Comparison of ENCODE assay signal across 9 mouse cellular contexts in genomic region chr1:170173991-170174813, GRCm38 (mm10). TPM values are rescaled to one million over a fixed set of nuclear protein-coding genes. Genes with fewer than 3 reads are reported as not detected.
DNase-seq lines count a peak whose midpoint lies in the region; ATAC-seq and TF ChIP-seq lines count a peak whose summit lies in the region.
"Had no signal": no experiment of that assay in that cellular context is flagged by ENCODE, and none has a peak within 500 bp of the region (broad histone marks: within the 10 kb centered on the region; RNA-seq: fewer than 3 reads in every experiment).

No protein-coding gene starts in this region.

- TF ChIP-seq POLR2A in MEL (IDR thresholded peaks at IDR 0.05; ENCODE audit: control insufficient read depth in 1 of 2, insufficient read depth in 1 of 2, low read depth in 1 of 2, low read length in 2 of 2, poor library complexity in 1 of 2), result peak in 1 of 2 experiments; percentile 48; a peak in 1 of 4 replicates

- TF ChIP-seq EP300 in MEL (IDR thresholded peaks at IDR 0.05; ENCODE audit: low read depth in 1 of 2, low read length in 2 of 2), result no peak

- peaks cover 46% of the 10 kb centered on the region for H3K79me2 ChIP-seq in MEL (ENCODE audit: control insufficient read depth, insufficient read depth, low read length, poor library complexity)

- no peaks in the 10 kb centered on the region for H3K27me3 ChIP-seq in MEL (ENCODE audit: control insufficient read depth in 1 of 2, insufficient read depth in 2 of 2, low read length in 2 of 2)
- no peaks in the 10 kb centered on the region for H3K27me3 ChIP-seq in embryonic facial prominence, embryonic 12.5 days
- H3K27me3 ChIP-seq in hindbrain, embryonic 13.5 days, result no peaks in the 10 kb centered on the region
- H3K27me3 ChIP-seq in liver, embryonic 13.5 days, result no peaks in the 10 kb centered on the region
- no peaks in the 10 kb centered on the region for H3K27me3 ChIP-seq in neural tube, embryonic 13.5 days

- H3K4me1 ChIP-seq in MEL (ENCODE audit: control insufficient read depth in 1 of 2, insufficient read depth in 2 of 2, low read length in 2 of 2), result peaks cover 9 to 15% of the 10 kb centered on the region in 2 experiments
- peaks cover 9% of the 10 kb centered on the region; the same call in 1 of the 2 replicates for H3K4me1 ChIP-seq in embryonic facial prominence, embryonic 12.5 days
- peaks cover 23% of the 10 kb centered on the region for H3K4me1 ChIP-seq in hindbrain, embryonic 13.5 days (replicated peaks)
- peaks cover 41% of the 10 kb centered on the region for H3K4me1 ChIP-seq in liver, embryonic 13.5 days (replicated peaks)
- H3K4me1 ChIP-seq in neural tube, embryonic 13.5 days (replicated peaks), result peaks cover 27% of the 10 kb centered on the region

- H3K9ac ChIP-seq in MEL (ENCODE audit: control insufficient read depth, low read depth, low read length, poor library complexity, severe bottlenecking), result peak overlapping the region; percentile 77
- H3K9ac ChIP-seq in embryonic facial prominence, embryonic 12.5 days, result peak overlapping the region; percentile 66
- peak overlapping the region; percentile 89 for H3K9ac ChIP-seq in hindbrain, embryonic 13.5 days
- peak overlapping the region; percentile 92 for H3K9ac ChIP-seq in liver, embryonic 13.5 days
- peak overlapping the region; percentile 82 for H3K9ac ChIP-seq in neural tube, embryonic 13.5 days

- under 1% methylated on average over 50 of the region's 50 CpGs for WGBS in embryonic facial prominence, embryonic 12.5 days
- WGBS in hindbrain, embryonic 13.5 days, result 1% methylated on average over 46 of the region's 50 CpGs
- WGBS in liver, embryonic 13.5 days (ENCODE audit: insufficient replicate concordance), result under 1% methylated on average over 50 of the region's 50 CpGs
- WGBS in neural tube, embryonic 13.5 days, result 1% methylated on average over 50 of the region's 50 CpGs

- no peak; the same call in 1 of the 2 replicates for ATAC-seq in embryonic facial prominence, embryonic 12.5 days (ENCODE audit: insufficient number of reproducible peaks, insufficient read depth, low FRiP score, low TSS enrichment)
- ATAC-seq in hindbrain, embryonic 13.5 days (ENCODE audit: low FRiP score), result peak; percentile 90
- ATAC-seq in liver, embryonic 13.5 days (ENCODE audit: low read depth), result peak; percentile 57
- ATAC-seq in neural tube, embryonic 13.5 days (ENCODE audit: low read depth), result peak; percentile 91
- ATAC-seq in monocyte, adult 5-6 weeks (replicated peaks; ENCODE audit: insufficient number of reproducible peaks, low FRiP score, low TSS enrichment, poor library complexity, severe bottlenecking), result no peak

- no peak for TF ChIP-seq RAD21 in MEL (IDR thresholded peaks at IDR 0.05; ENCODE audit: low read depth, low read length)

- peak overlapping the region; percentile 93 for H3K4me3 ChIP-seq in layer of hippocampus, adult 2 months
- H3K4me3 ChIP-seq in MEL (ENCODE audit: control insufficient read depth in 1 of 2, insufficient read depth in 1 of 2, low read depth in 2 of 2, low read length in 2 of 2), result peak overlapping the region; percentile 64 to 82
- H3K4me3 ChIP-seq in embryonic facial prominence, embryonic 12.5 days, result peak overlapping the region; percentile 71
- H3K4me3 ChIP-seq in hindbrain, embryonic 13.5 days, result peak overlapping the region; percentile 63
- H3K4me3 ChIP-seq in liver, embryonic 13.5 days (replicated peaks), result peak overlapping the region; percentile 92
- H3K4me3 ChIP-seq in neural tube, embryonic 13.5 days, result peak overlapping the region; percentile 59

- H3K9me3 ChIP-seq in MEL (replicated peaks; ENCODE audit: insufficient read depth, low read length), result no peaks in the 10 kb centered on the region
- no peaks in the 10 kb centered on the region for H3K9me3 ChIP-seq in embryonic facial prominence, embryonic 12.5 days
- no peaks in the 10 kb centered on the region for H3K9me3 ChIP-seq in hindbrain, embryonic 13.5 days
- H3K9me3 ChIP-seq in liver, embryonic 13.5 days (replicated peaks), result no peaks in the 10 kb centered on the region
- no peaks in the 10 kb centered on the region for H3K9me3 ChIP-seq in neural tube, embryonic 13.5 days

- H3K36me3 ChIP-seq in MEL (ENCODE audit: control insufficient read depth in 1 of 2, insufficient read depth in 2 of 2, low read length in 2 of 2), result peaks cover 0 to 31% of the 10 kb centered on the region in 2 experiments; a peak in 3 of 4 replicates
- no peaks in the 10 kb centered on the region for H3K36me3 ChIP-seq in embryonic facial prominence, embryonic 12.5 days
- H3K36me3 ChIP-seq in hindbrain, embryonic 13.5 days, result no peaks in the 10 kb centered on the region
- no peaks in the 10 kb centered on the region for H3K36me3 ChIP-seq in liver, embryonic 13.5 days
- no peaks in the 10 kb centered on the region for H3K36me3 ChIP-seq in neural tube, embryonic 13.5 days

- peak overlapping the region; percentile 64 for H3K4me2 ChIP-seq in embryonic facial prominence, embryonic 12.5 days (replicated peaks)
- peak overlapping the region; percentile 66 for H3K4me2 ChIP-seq in hindbrain, embryonic 13.5 days
- H3K4me2 ChIP-seq in liver, embryonic 13.5 days, result peak overlapping the region; percentile 88
- H3K4me2 ChIP-seq in neural tube, embryonic 13.5 days, result peak overlapping the region; percentile 76

- no peak for TF ChIP-seq CTCF in layer of hippocampus, adult 2 months (conservative IDR thresholded peaks at IDR 0.05)
- no peak for TF ChIP-seq CTCF in MEL (IDR thresholded peaks at IDR 0.05 in 2 of 3, conservative IDR thresholded peaks at IDR 0.05 in 1 of 3; ENCODE audit: control insufficient read depth in 1 of 3, insufficient read depth in 1 of 3, low read depth in 2 of 3, low read length in 3 of 3, poor library complexity in 1 of 3, severe bottlenecking in 1 of 3)

- H3K27ac ChIP-seq in layer of hippocampus, adult 2 months, result peak overlapping the region; percentile 93
- peak overlapping the region; percentile 45 for H3K27ac ChIP-seq in MEL (ENCODE audit: control insufficient read depth, low read depth, low read length)
- peak overlapping the region; percentile 77 for H3K27ac ChIP-seq in embryonic facial prominence, embryonic 12.5 days
- H3K27ac ChIP-seq in hindbrain, embryonic 13.5 days, result peak overlapping the region; percentile 94
- H3K27ac ChIP-seq in liver, embryonic 13.5 days, result peak overlapping the region; percentile 85
- peak overlapping the region; percentile 89 for H3K27ac ChIP-seq in neural tube, embryonic 13.5 days (replicated peaks)

- DNase-seq in layer of hippocampus, adult 2 months (ENCODE audit: low spot score in 2 of 2), result no peak
- no peak for DNase-seq in layer of hippocampus, adult 11-12 months (ENCODE audit: low spot score)
- peak; percentile 72 for DNase-seq in MEL (ENCODE audit: low read depth, low spot score)
- peak; percentile 9 for DNase-seq in liver, embryonic 13.5 days

TF ChIP-seq in MEL, 35 proteins besides CTCF, POLR2A, EP300 and RAD21:
- TF ChIP-seq UBTF (IDR thresholded peaks at IDR 0.05; ENCODE audit: borderline replicate concordance, insufficient read depth, low read depth, low read length), result peak; percentile 30; the same call in 1 of the 2 replicates
- no peak for TF ChIP-seq ZNF384 (IDR thresholded peaks at IDR 0.05; ENCODE audit: low read depth, low read length)
- peak; percentile 50 for TF ChIP-seq SIN3A (IDR thresholded peaks at IDR 0.05; ENCODE audit: low read length)
- 0 out of 2 replicates have a peak, but pooled peaks have one; percentile 26 for TF ChIP-seq MEF2A (IDR thresholded peaks at IDR 0.05; ENCODE audit: extremely low read depth, insufficient replicate concordance, low read depth, low read length, poor library complexity, severe bottlenecking)
- no peak for TF ChIP-seq JUND (IDR thresholded peaks at IDR 0.05; ENCODE audit: low read depth, low read length)
- no peak for TF ChIP-seq NELFE (IDR thresholded peaks at IDR 0.05; ENCODE audit: low read depth, low read length)
- TF ChIP-seq MAZ (IDR thresholded peaks at IDR 0.05; ENCODE audit: low read depth, low read length), result peak; percentile 4; the same call in 1 of the 2 replicates
- peak; percentile 56; the same call in 1 of the 2 replicates for TF ChIP-seq POLR2AphosphoS2 (IDR thresholded peaks at IDR 0.05; ENCODE audit: low read length)

RNA-seq across cellular contexts. Expression of gene Uap1, which starts 0.6 kb away (rescaled TPM):
- 10 to 100 TPM; 51.4 to 56.0 TPM for total RNA-seq in layer of hippocampus, adult 2 months (2021)
- total RNA-seq in MEL (2012; rRNA removed), result 74.5 and 87.3 TPM in 2 replicates
- polyA plus RNA-seq in MEL (2012; ENCODE audit: insufficient read depth in 1 of 2, insufficient read length in 2 of 2, low read depth in 1 of 2, low replicate concordance in 2 of 2, missing spikeins in 1 of 2), result 10 to 100 TPM in 1 of 2 experiments, not detected in 1; 80.8 TPM
- 65.2 and 70.4 TPM in 2 replicates for polyA plus RNA-seq in embryonic facial prominence, embryonic 12.5 days (2016; fragmentation: Nextera tagmentation; extraction: Ambion mirVana)
- 63.0 and 63.7 TPM in 2 replicates for polyA plus RNA-seq in hindbrain, embryonic 13.5 days (2015; fragmentation: Nextera tagmentation; extraction: Ambion mirVana)
- 34.8 and 41.5 TPM in 2 replicates for polyA plus RNA-seq in liver, embryonic 13.5 days (2015; fragmentation: Nextera tagmentation; extraction: Ambion mirVana)
- 65.8 and 67.4 TPM in 2 replicates for polyA plus RNA-seq in neural tube, embryonic 13.5 days (2015; fragmentation: Nextera tagmentation; extraction: Ambion mirVana)
- 69.0 to 103 TPM (median 85.9 TPM) in 3 replicates for total RNA-seq in monocyte, adult 5-6 weeks (2017)

RNA-seq across cellular contexts. Expression of gene Uhmk1, which starts 41.0 kb away (rescaled TPM):
- 100 to 1,000 TPM; 142 to 143 TPM for total RNA-seq in layer of hippocampus, adult 2 months (2021)
- total RNA-seq in MEL (2012; rRNA removed), result 26.8 and 28.9 TPM in 2 replicates
- polyA plus RNA-seq in MEL (2012; ENCODE audit: insufficient read depth in 1 of 2, insufficient read length in 2 of 2, low read depth in 1 of 2, low replicate concordance in 2 of 2, missing spikeins in 1 of 2), result 10 to 100 TPM; 19.5 to 43.9 TPM
- 8.8 and 9.7 TPM in 2 replicates for polyA plus RNA-seq in embryonic facial prominence, embryonic 12.5 days (2016; fragmentation: Nextera tagmentation; extraction: Ambion mirVana)
- polyA plus RNA-seq in hindbrain, embryonic 13.5 days (2015; fragmentation: Nextera tagmentation; extraction: Ambion mirVana), result 8.4 and 8.7 TPM in 2 replicates
- polyA plus RNA-seq in liver, embryonic 13.5 days (2015; fragmentation: Nextera tagmentation; extraction: Ambion mirVana), result 5.6 and 7.1 TPM in 2 replicates
- 8.8 and 10.2 TPM in 2 replicates for polyA plus RNA-seq in neural tube, embryonic 13.5 days (2015; fragmentation: Nextera tagmentation; extraction: Ambion mirVana)
- total RNA-seq in monocyte, adult 5-6 weeks (2017), result 63.3 to 98.2 TPM (median 65.8 TPM) in 3 replicates

RNA-seq across cellular contexts. Expression of gene Sh2d1b2, which starts 58.3 kb away (rescaled TPM):
- total RNA-seq in layer of hippocampus, adult 2 months (2021), result not detected
- not detected in 2 replicates for total RNA-seq in MEL (2012; rRNA removed)
- polyA plus RNA-seq in MEL (2012; ENCODE audit: insufficient read depth in 1 of 2, insufficient read length in 2 of 2, low read depth in 1 of 2, low replicate concordance in 2 of 2, missing spikeins in 1 of 2), result not detected
- polyA plus RNA-seq in embryonic facial prominence, embryonic 12.5 days (2016; fragmentation: Nextera tagmentation; extraction: Ambion mirVana), result not detected in 2 replicates
- not detected in 2 replicates for polyA plus RNA-seq in hindbrain, embryonic 13.5 days (2015; fragmentation: Nextera tagmentation; extraction: Ambion mirVana)
- polyA plus RNA-seq in liver, embryonic 13.5 days (2015; fragmentation: Nextera tagmentation; extraction: Ambion mirVana), result not detected in 2 replicates
- not detected in 2 replicates for polyA plus RNA-seq in neural tube, embryonic 13.5 days (2015; fragmentation: Nextera tagmentation; extraction: Ambion mirVana)
- total RNA-seq in monocyte, adult 5-6 weeks (2017), result 0.58 to 0.85 TPM in 2 of 3 replicates, not detected in the other
- polyA plus RNA-seq: gonadal fat pad, adult 2 months had no signal

Comparison
In these comparisons a context has a peak if more than half of its experiments do, and no peak if none do; other contexts are left out.
1. DNase-seq: peak in MEL (single experiment) and liver, embryonic 13.5 days (single experiment); none in layer of hippocampus, adult 2 months (0 of 2) and layer of hippocampus, adult 11-12 months (single experiment).
2. ATAC-seq: peak in hindbrain, embryonic 13.5 days (single experiment), liver, embryonic 13.5 days (single experiment) and neural tube, embryonic 13.5 days (single experiment); none in embryonic facial prominence, embryonic 12.5 days (single experiment) and monocyte, adult 5-6 weeks (single experiment).
3. Peak in every context shown above with its lines, with median percentiles within 50 percentile points of each other: H3K27ac ChIP-seq, H3K4me3 ChIP-seq, H3K9ac ChIP-seq and H3K4me2 ChIP-seq.